Mouse (Mus musculus): ENCODE measurements around the gene Ilf2.

GRCm38 (mm10) chr3:90490696-90491256, 14.8 kb downstream of the Ilf2 start, which contains the start of gene Snapin:
- TF ChIP-seq CTCF (IDR thresholded peaks at IDR 0.05; ENCODE audit: borderline replicate concordance, extremely low read depth, insufficient read depth, insufficient read length), result peak; percentile 85
- TF ChIP-seq POLR2A (IDR thresholded peaks at IDR 0.05; ENCODE audit: borderline replicate concordance, extremely low read depth, insufficient read depth, insufficient read length, poor library complexity, severe bottlenecking), result peak; percentile 91
